Mouse (Mus musculus) spleen, adult 2 months (tissue): ENCODE measurements around the gene Reep6.

Source experiments
- CTCF ChIP-seq: fragments of 200-500 bp; IDR thresholded peaks from 2 replicates; pipeline ENCODE4 v1.5.1; 2011; ENCODE audit warnings: mild to moderate bottlenecking, inconsistent platforms; ENCODE audit not compliant: insufficient read depth, insufficient read length, insufficient replicate concordance; ENCODE audit errors: extremely low read depth
- POLR2A ChIP-seq: fragments of 200-500 bp; IDR thresholded peaks from 2 replicates; pipeline ENCODE4 v1.6.1; 2011; ENCODE audit warnings: low read depth, low read length, inconsistent platforms

DNA sequence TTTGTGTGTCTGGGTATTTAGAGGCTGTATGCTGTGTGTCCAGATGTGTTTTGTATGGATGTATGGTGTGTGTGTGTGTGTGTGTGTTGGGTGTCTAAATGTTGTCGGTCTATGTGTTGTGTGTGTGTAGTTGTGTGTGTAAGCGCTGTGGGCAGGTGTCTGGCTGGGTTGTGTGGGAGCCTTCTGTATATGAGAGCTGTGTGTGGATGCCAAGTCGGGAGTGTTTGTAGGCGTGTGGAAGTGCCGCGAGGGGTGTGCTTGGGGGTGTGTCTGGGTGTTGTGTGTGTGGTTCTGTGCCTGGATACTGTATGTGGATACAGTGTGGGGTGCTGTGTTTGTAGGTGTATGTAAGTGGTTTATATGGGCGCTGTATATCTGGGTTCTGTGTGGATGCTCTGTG, 27.6 kb downstream of the Reep6 start:
- TF ChIP-seq POLR2A (no peak), CTCF (no peak)
